ENCODE assay signal across 24 mouse cellular contexts in genomic region chr11:67672140-67672539, GRCm38 (mm10). TPM values are rescaled to one million over a fixed set of nuclear protein-coding genes. Genes with fewer than 3 reads are reported as not detected.
A peak's percentile ranks its signal among the peaks of the same experiment; 100 is the strongest.
DNase-seq lines count a peak whose midpoint lies in the region; ATAC-seq lines count a peak whose summit lies in the region.
"Had no signal": no experiment of that assay in that cellular context is flagged by ENCODE, and none has a peak within 500 bp of the region (broad histone marks: within the 10 kb centered on the region; RNA-seq: fewer than 3 reads in every experiment).

No protein-coding gene starts in this region.

- no peaks in the 10 kb centered on the region for H3K36me3 ChIP-seq in heart, embryonic 11.5 days (ENCODE audit: control insufficient read depth, insufficient read depth, low read length)
- no peaks in the 10 kb centered on the region for H3K36me3 ChIP-seq in heart, embryonic 16.5 days (ENCODE audit: control insufficient read depth, insufficient read depth)
- no peaks in the 10 kb centered on the region for H3K36me3 ChIP-seq in hindbrain, embryonic 10.5 days
- H3K36me3 ChIP-seq: limb, embryonic 10.5 days; liver, embryonic 12.5 days; lung, embryonic 15.5 days; neural tube, embryonic 12.5 days had no signal

- WGBS in heart, embryonic 11.5 days (ENCODE audit: insufficient replicate concordance) = 36% methylated on average over 5 of the region's 5 CpGs
- 29% methylated on average over 5 of the region's 5 CpGs for WGBS in heart, embryonic 16.5 days
- 83% methylated on average over 5 of the region's 5 CpGs for WGBS in hindbrain, embryonic 10.5 days

- intact Hi-C loops in heart, postnatal 25 days (cut with DNase I) = no loop called here

- H3K27ac ChIP-seq in heart, embryonic 11.5 days (ENCODE audit: low read depth, low read length) = peak overlapping the region; percentile 54
- H3K27ac ChIP-seq in heart, embryonic 16.5 days (ENCODE audit: low read length) = peak overlapping the region; percentile 93
- H3K27ac ChIP-seq in hindbrain, embryonic 10.5 days = no peak overlapping the region
- H3K27ac ChIP-seq: hindbrain, postnatal 0 days; kidney, postnatal 0 days; limb, embryonic 10.5 days; liver, embryonic 12.5 days; lung, embryonic 15.5 days; macrophage; neural tube, embryonic 12.5 days had no signal

- DNase-seq in cerebellum, adult 9-10 months = peak; percentile 61
- DNase-seq in cerebellum, adult 11 months = no peak
- no peak for DNase-seq in heart, postnatal 25 days (ENCODE audit: low spot score)
- DNase-seq in brain, adult 2 months (ENCODE audit: low read depth, low spot score) = peak; percentile 90
- DNase-seq in hindbrain, embryonic 10.5 days (ENCODE audit: low spot score) = no peak
- DNase-seq in gastrocnemius, adult 18-20 months (ENCODE audit: low spot score) = no peak
- DNase-seq: kidney, adult 11 months; thymus, postnatal 4 days had no signal

- no peak overlapping the region for H3K9ac ChIP-seq in heart, embryonic 11.5 days (ENCODE audit: low read depth, low read length)
- peak overlapping the region; percentile 45 for H3K9ac ChIP-seq in heart, embryonic 16.5 days (ENCODE audit: low read length)
- H3K9ac ChIP-seq: liver, embryonic 12.5 days; lung, embryonic 15.5 days; neural tube, embryonic 12.5 days had no signal

- H3K4me3 ChIP-seq in heart, embryonic 11.5 days (ENCODE audit: low read depth, low read length) = no peak overlapping the region
- no peak overlapping the region for H3K4me3 ChIP-seq in heart, embryonic 16.5 days (ENCODE audit: low read length)
- no peak overlapping the region for H3K4me3 ChIP-seq in hindbrain, embryonic 10.5 days
- H3K4me3 ChIP-seq: erythroblast, embryonic 14.5 days; limb, embryonic 10.5 days; liver, embryonic 12.5 days; lung, embryonic 15.5 days; neural tube, embryonic 12.5 days had no signal

- peak overlapping the region; percentile 23; the same call in 1 of the 2 replicates for H3K4me2 ChIP-seq in heart, embryonic 11.5 days
- 0 out of 2 replicates have a peak overlapping the region, but pooled peaks have one; percentile 4 for H3K4me2 ChIP-seq in heart, embryonic 16.5 days (ENCODE audit: low read depth, low read length)
- H3K4me2 ChIP-seq: liver, embryonic 12.5 days; lung, embryonic 15.5 days; midbrain, embryonic 11.5 days; neural tube, embryonic 12.5 days had no signal

- H3K9me3 ChIP-seq in heart, embryonic 11.5 days (replicated peaks; ENCODE audit: control insufficient read depth, low read length) = no peaks in the 10 kb centered on the region
- H3K9me3 ChIP-seq in heart, embryonic 16.5 days (replicated peaks; ENCODE audit: control insufficient read depth, low read length) = no peaks in the 10 kb centered on the region
- H3K9me3 ChIP-seq in hindbrain, embryonic 10.5 days = no peaks in the 10 kb centered on the region
- H3K9me3 ChIP-seq: limb, embryonic 10.5 days; liver, embryonic 12.5 days; lung, embryonic 15.5 days; neural tube, embryonic 12.5 days had no signal

- H3K4me1 ChIP-seq in heart, embryonic 11.5 days (ENCODE audit: control insufficient read depth, insufficient read depth, low read length) = peaks cover 17% of the 10 kb centered on the region
- H3K4me1 ChIP-seq in heart, embryonic 16.5 days (ENCODE audit: control insufficient read depth, insufficient read depth, low read length) = peaks cover 35% of the 10 kb centered on the region
- no peaks in the 10 kb centered on the region for H3K4me1 ChIP-seq in hindbrain, embryonic 10.5 days (replicated peaks)
- H3K4me1 ChIP-seq: liver, embryonic 12.5 days; neural tube, embryonic 12.5 days had no signal

- ATAC-seq in heart, embryonic 11.5 days (replicated peaks; ENCODE audit: insufficient number of reproducible peaks, low FRiP score, low TSS enrichment) = no peak
- peak; percentile 69 for ATAC-seq in heart, embryonic 16.5 days (replicated peaks; ENCODE audit: extremely low read depth, insufficient read depth, low FRiP score)
- ATAC-seq: forebrain, embryonic 14.5 days; hindbrain, postnatal 0 days; liver, embryonic 12.5 days had no signal

- H3K27me3 ChIP-seq in heart, embryonic 11.5 days (ENCODE audit: control insufficient read depth, insufficient read depth, low read length) = no peaks in the 10 kb centered on the region
- H3K27me3 ChIP-seq in heart, embryonic 16.5 days (ENCODE audit: control insufficient read depth, insufficient read depth, low read length) = no peaks in the 10 kb centered on the region
- H3K27me3 ChIP-seq in hindbrain, embryonic 10.5 days (ENCODE audit: insufficient read depth, poor library complexity, severe bottlenecking) = no peaks in the 10 kb centered on the region
- H3K27me3 ChIP-seq: CH12.LX; liver, embryonic 12.5 days; lung, embryonic 15.5 days; neural tube, embryonic 12.5 days had no signal

RNA-seq across cellular contexts. Expression of gene Rcvrn, which starts 23.0 kb away (rescaled TPM):
- not detected in 2 replicates for polyA plus RNA-seq in heart, embryonic 11.5 days (2014; fragmentation: Nextera tagmentation; extraction: Ambion mirVana)
- total RNA-seq in heart, postnatal 25 days (2021) = under 1 TPM in 1 of 2 experiments, not detected in 1; 0.23 TPM
- not detected in 2 replicates for polyA plus RNA-seq in heart, embryonic 16.5 days (2015; fragmentation: Nextera tagmentation; extraction: Ambion mirVana)
- not detected in 2 replicates for polyA plus RNA-seq in hindbrain, embryonic 10.5 days (2016; fragmentation: Nextera tagmentation; extraction: Ambion mirVana)
- total RNA-seq in gastrocnemius, adult 18-20 months (2021) = under 1 TPM in 1 of 2 experiments, not detected in 1; 0.21 TPM
- total RNA-seq: CH12.LX; heart, postnatal 14 days; hindbrain, postnatal 0 days; monocyte, adult 5-6 weeks had no signal
- polyA plus RNA-seq: embryonic facial prominence, embryonic 11.5 days; erythroblast, embryonic 14.5 days; forebrain, embryonic 14.5 days; hindbrain, postnatal 0 days; kidney, postnatal 0 days; limb, embryonic 10.5 days; liver, embryonic 12.5 days; lung, embryonic 15.5 days; macrophage; midbrain, embryonic 11.5 days; neural tube, embryonic 12.5 days had no signal

Comparison
In these comparisons a context has a peak if more than half of its experiments do, and no peak if none do; other contexts are left out.
1. DNase-seq: peak in cerebellum, adult 9-10 months (single experiment) and brain, adult 2 months (single experiment); none in cerebellum, adult 11 months (single experiment), heart, postnatal 25 days (single experiment), hindbrain, embryonic 10.5 days (single experiment) and gastrocnemius, adult 18-20 months (single experiment).